Mouse (Mus musculus): ENCODE data around the gene Arpin.

The Arpin gene

GRCm38 (mm10) chr7:79890436-79891221, 44.5 kb downstream of the Arpin start:
- DNase-seq = peak; percentile 77

- DNase-seq = no peak
These were observed 46.6 kb downstream of the Arpin start for GRCm38 (mm10) chr7:79888603-79889002.

- DNase-seq = no peak
These were observed 51.4 kb downstream of the Arpin start for GRCm38 (mm10) chr7:79883613-79884334.

DNA sequence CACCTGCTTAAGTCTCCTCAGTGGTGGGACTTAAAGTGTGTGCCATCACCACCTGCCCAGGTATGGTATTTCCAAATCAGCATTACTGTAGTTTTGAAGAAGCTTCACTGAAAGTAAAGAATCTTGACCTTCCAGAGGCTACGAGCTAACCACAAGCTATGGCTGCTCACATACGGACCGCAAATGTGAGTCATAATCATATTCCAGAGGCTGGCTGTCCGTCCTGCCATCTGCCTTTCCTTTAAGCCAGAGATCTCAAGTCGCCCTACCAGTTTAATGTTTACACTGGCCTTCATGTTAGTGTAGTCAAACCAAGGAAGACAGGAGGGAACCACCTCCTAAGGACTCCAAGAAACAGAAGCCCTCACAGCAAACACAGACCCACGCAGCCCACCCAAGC, 53.3 kb downstream of the Arpin start:
- no peak for DNase-seq

DNA sequence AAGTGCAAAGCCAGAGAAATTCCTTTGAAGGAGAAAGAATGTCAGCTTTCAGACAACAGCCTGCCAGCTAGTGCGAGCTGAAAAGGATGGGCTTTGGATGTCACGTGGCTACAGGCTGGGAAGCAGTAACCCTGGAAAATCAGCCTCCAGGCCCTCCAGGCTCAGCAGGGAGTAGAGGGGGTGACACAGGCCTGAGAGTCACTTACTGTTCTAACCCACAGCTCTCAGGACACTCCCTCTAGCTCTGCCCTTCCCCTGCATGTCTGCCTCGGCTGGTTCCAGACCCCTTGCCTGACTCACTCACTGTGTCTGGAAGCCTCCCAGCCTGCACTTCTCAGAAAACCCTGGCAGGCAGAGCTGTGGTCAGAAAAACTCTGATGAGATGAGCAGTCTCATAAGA, 54.2 kb downstream of the Arpin start:
- peak; percentile 96 for DNase-seq

DNA sequence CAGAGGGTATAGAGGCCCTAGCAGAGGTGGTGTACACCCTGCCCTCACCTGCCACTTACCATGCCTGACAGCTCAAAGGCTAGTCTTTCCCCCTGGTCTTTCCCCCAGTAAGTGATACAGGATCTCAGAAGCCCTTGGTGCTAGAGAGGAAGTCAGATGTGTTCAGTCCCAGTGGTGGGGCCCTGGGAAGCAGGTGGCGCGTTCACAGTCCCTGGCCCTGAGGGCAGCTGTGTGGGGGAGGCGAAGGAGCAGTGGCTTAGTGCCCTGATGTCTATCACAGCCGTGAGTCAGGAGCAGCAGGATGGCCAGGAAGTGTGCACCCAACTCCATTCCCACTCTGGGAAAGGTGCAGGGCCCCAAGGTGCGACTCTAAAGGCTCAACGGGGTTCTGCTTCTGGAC, 55.1 kb downstream of the Arpin start:
- no peak for DNase-seq

- no peak for DNase-seq
These were observed 56.6 kb downstream of the Arpin start for GRCm38 (mm10) chr7:79878455-79879025.

Measured in heart, adult 11 months (tissue).